Mouse (Mus musculus) 3134 (cell line): ENCODE results near the gene Vps29.

Experiments used
- DNase-seq: peaks from one replicate; pipeline ENCODE4 v3.0.0-alpha.2; 2011; ENCODE audit warnings: low spot score; ENCODE audit not compliant: insufficient read length; ENCODE audit errors: extremely low read depth

Gene Vps29

DNA sequence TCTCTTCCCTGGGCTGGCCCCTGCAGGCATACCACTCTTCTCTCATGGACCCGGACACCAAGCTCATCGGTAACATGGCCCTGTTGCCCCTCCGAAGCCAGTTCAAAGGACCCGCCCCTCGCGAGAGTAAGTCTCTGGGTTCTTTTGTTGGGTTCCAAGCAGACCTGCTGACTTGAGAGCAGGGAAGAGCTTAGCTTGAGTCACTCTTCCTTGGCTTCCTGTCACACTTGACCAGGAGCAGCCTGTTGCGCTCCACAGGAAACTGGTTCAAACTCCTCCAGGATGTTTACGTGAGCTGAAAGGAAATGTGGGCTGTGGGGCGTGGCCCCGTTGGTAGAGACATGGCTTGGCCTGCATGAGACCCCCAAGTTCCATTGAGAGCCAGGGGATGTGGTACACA, 42.6 kb downstream of the Vps29 start:
- no peak for DNase-seq

DNA sequence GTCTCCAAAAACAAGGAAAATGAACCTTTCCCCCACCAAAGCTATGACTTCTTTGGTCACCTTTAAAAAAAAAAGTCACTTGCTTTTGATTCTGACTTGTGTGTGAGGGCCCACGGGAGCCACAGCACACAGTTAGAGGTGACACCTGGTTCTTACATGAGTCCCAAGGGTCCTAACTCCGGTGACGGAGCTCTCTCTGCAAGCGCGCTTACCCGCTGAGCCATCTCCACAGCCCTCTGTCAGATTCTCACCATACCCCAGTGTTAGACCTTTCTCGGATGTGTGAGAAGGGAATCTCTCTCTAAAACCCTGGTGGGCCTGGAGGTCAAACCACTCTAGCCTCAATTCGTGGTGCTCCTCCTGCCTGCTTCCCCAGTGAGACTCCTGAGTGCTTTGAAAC, 43.3 kb downstream of the Vps29 start:
- DNase-seq = no peak

DNA sequence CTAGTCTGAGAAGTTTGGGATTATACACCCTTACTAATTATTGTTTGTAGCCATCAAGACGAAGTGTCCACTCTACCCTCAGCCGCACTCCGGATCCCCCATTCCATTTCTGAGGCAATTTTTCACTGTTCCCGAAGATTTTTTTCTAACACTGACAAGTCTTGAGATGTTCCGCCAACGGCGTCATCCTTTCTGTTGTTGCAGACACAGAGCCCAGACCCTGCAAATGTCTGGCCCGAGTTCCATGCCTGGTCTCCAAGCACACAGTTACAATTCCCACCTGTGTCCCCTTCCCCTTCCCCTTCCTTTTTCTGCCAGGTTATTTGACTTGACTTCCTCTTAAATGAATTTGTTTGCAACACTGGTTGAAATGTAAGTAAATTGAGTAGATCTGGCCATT, 45.7 kb downstream of the Vps29 start:
- no peak for DNase-seq

DNA sequence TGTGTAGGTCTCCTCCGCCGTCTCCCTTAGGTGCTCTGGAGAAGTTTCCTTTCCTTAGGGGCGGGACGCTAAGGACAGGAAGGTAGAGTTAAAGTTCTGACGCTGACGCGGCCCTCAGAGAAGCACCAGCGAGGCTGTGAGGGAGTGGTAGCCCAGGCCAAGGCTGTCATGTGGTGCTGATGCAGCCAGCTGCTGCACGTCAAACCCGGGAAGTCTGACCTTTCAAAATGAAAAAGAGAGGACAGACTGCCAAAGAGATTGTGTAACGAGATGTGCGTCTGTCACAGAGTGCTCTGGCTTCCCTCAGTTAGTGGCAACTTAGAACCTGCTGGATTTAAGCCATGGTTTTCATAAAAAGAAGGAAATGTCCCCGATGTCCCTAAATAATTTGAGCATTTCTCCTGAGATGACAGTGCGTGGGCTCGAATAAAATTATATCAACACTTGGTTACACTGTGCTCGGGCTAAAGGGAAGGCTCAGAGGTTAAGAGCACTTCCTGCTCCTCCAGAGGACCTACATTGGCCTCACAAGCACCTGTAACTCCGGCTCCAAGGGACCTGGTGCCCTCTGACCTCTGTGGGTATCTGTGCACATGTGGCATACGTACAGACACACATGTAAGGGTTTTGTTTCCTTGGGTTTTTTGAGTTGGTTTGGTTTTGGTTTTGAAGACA, 46.6 kb downstream of the Vps29 start:
- no peak for DNase-seq

DNA sequence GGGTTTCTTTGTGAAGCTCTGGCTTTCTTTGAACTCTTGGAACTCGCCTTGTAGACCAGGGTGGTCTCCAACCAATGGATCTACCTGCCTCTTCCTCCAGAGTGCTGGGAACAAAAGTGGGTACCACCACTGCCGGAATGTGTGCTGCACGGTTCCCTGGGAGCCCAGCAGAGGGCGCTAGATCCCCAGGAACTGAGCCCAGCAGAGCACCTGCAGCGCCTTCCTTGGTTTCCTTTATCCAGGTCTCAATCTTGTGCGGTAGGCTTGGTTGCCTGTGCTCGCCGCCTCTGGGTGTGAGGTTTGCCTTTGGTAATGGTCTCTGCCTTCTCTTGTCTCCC, 47.1 kb downstream of the Vps29 start:
- DNase-seq = no peak

DNA sequence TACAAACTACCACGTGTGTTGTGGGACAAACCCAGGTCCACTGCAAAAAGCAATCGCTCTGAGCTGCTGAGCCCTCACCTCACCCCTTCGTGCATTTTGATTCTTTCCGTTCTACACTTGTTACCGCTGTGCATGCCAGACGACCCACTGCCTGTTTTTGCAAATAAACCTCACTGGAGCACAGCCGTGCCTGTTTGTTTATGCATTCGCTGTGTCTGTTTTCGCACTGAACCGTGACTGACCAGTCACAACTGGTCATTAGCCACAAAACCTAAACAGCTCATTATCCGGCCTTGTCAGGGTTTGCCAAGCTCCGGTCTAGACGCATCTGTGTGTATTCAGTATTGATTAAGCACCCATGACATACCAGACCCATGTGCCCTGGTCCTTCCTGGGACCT, 48.0 kb downstream of the Vps29 start:
- DNase-seq = no peak

DNA sequence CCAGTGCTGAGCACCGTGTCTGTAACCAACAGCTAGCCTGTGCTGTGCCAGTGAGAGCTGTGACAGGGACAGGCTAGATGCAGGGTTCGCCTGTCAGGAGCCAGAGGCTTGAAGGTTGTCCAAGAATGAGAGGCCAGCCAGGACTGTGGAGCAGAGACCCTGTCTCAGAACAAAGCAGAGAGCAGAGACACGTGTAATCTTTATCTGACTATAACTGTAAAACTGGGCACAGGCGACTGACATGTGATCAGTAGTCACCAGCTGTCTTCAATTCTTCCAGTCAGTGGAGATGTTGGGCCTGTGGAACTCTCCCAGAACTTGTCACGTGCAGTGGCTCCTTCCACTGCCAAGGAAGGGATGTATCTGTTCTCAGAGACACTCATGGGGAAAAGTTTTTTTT, 48.6 kb downstream of the Vps29 start:
- no peak for DNase-seq

DNA sequence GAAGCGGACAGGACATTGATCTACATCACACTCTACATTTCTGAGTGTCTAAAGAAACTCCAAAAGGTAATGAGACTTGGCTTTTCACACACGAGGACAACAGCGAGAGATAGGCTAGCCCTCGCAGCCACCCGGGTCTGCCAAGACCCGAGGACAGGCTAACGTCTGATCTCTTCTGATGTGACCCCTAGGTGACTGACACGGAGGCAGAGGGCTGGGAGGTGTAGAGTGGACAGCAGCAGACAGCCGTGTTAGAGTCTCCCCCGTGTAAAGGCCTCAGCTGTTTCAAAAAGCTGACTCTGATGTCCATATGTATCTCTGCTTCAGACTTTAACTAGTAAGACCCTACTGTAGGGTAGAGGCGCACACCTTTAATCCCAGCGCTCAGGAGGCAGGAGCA, 49.2 kb downstream of the Vps29 start:
- no peak for DNase-seq

DNA sequence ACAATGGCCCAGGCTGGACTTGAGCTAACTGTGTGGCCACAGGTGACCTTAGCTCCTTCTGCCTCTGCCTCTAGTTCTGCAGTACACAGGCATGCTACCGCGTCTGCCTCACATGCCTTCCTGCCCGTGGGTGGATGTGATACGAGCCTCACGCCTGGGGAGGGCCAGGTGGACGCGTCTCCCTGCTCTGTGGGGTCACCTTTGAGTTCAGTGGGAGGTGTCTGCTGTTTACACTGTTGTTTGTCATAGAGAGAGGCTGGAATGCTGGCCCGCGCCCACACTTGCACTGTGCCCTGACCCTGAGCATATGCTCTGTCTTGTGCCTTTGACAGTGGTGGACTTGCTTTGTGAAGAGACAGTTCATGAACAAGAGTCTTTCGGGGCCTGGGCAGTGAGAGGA, 51.4 kb downstream of the Vps29 start:
- no peak for DNase-seq

DNA sequence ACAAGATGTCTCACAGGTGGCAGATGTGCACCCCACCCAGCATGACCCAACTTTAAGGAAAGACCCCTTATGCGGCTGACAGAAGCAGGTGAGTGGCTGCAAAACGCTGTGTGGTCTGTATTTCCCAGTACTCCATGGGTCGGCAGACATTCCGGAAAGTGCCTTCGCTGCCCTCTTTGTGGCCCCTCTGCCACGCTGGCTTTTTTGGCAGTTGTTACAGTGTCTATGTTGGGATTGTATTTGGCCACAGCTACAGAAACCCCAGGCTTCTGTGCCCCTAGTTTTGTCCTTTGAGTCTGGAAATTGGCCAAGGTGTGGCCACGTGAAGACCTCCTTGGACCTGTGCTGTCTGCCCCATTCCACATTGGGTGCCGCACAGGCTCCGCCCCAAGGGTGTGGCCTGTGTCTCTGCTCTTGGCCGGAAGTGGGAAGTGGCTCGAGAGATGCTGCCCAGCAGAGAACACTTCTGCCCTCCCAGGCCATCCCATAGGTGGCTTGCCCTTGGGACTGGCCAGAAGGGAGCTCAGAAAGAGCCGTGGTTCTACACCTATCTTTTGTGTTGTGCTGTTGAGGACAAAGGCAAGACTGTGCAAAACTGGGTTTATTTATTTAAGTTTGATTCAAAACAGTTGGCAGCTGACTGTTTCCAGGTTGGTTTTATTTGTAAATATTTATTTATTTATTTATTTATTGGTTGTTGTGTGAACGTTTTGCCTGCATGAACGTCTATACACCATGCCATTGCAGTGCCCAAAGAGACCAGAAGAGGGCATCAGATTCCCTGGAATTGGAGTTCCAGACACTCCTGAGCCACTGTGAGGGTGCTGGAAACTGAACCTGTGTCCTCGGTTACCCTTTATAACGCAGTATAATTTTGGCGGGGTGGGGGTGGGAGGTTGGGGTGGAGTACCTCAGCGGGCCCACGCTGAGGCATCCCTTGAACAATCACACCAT, 55.8 kb downstream of the Vps29 start:
- DNase-seq = no peak

DNA sequence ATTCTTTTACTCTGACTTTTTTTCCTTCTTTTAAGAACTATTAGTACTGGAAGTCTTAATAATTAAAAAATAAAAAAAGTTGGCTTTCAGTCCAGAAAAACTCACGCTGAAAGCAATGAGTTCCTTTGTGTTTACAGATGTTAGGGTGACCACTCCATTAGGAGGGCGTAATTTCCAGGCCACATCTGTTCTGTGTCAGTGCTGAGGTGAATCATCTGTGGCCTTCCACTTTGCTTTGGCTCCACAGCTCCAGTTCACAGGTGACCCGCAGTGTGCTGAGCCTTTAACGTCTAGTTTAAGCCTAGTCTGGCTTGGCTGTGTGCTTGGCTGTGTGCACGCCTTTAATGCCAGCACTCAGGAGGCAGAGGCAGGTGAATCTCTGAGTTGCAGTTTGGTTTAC, 57.7 kb downstream of the Vps29 start:
- DNase-seq = no peak

DNA sequence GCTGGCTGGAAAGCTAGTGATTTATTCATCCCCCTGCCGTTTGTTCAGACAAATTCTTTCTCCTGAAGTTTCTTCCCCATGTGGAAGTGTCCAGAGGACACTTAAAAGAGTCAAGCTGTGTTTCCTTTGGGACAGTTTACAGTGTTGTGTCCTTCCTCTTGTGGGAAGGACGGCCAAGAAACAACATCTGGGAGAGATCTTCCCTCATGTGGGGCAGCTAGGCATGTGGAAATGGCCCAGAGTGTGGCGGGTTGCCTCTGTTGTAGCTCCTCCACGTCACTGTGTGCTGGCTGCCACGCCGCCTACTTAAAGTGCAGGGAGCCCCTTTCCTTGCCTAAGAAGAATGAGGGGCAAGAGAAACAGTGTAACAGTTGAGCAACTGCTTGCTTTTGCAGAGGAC, 58.7 kb downstream of the Vps29 start:
- DNase-seq = no peak

DNA sequence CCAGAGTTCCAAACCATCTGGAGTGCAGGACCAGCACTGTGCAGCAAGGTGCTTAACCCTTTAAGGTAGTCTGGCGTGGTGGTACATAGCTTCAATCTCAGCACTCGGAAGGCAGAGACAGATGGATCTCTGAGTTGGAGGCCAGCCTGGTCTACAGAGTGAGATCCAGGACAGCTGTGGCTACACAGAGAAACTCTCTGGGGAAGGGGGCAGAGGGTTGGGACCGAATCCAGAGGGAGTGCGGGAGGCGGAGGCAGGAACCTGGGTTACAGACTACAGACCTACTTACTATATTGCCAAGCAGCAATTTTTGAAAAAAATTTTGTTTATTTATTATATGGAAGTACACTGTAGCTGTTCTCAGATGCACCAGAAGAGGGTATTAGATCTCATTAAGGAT, 60.2 kb downstream of the Vps29 start:
- no peak for DNase-seq
